Comparison of ENCODE assay signal across 10 mouse cellular contexts in the genomic region with DNA sequence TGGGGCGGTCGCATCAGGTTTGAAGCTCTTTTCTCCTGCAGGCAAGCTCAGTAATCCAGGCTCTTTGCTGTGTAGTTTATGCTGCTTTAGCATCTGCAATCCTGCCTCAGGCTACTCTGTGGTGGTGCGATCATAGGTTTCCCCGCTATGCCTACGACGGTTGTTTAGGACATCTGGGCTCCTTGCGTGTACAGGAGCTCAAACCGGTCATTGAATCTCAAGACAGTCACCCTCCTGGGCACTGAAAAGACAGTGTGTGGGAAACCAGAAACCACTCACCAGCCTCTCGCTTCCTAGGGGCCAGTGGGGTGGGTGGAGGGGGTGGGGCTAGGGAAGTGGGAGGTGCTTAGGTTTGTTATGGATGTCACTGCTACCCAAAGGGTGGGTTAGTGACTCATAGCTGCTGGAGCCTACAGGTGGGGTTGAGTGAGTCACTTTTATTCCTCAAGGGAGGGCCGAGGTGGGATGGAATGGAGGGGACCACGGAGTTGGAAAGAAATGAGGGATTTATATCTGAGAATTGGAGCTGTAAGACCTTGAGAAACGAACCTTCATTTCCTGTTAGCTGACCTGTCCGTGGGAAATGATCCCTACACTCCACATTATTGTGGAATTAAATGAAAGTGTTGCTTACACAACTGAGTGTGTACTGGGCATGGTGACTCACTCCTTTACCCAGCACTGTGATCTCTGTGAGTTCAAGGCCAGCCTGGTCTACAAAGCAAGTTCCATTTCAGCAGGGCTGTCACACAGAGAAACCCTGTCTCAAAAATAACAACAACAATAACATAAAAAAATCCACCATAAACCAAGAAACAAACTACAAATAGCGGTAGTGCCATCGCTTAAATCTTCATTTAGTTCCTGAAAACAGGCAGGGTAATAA. TPM values are rescaled to one million over a fixed set of nuclear protein-coding genes. Genes with fewer than 3 reads are reported as not detected.
A peak's percentile ranks its signal among the peaks of the same experiment; 100 is the strongest.
DNase-seq lines count a peak whose midpoint lies in the region; ATAC-seq lines count a peak whose summit lies in the region.
"Had no signal": no experiment of that assay in that cellular context is flagged by ENCODE, and none has a peak within 500 bp of the region (broad histone marks: within the 10 kb centered on the region; RNA-seq: fewer than 3 reads in every experiment).

No protein-coding gene starts in this region.

- no peak overlapping the region for H3K9ac ChIP-seq in forebrain, embryonic 14.5 days (ENCODE audit: low read length)

- H3K4me2 ChIP-seq in forebrain, embryonic 14.5 days (ENCODE audit: low read length) = no peak overlapping the region

- no peaks in the 10 kb centered on the region for H3K27me3 ChIP-seq in megakaryocyte, embryonic 14.5 days (replicated peaks)
- no peaks in the 10 kb centered on the region for H3K27me3 ChIP-seq in forebrain, embryonic 14.5 days (replicated peaks; ENCODE audit: control insufficient read depth, insufficient read depth, low read length)

- peaks cover 4% of the 10 kb centered on the region for H3K36me3 ChIP-seq in megakaryocyte, embryonic 14.5 days (replicated peaks; ENCODE audit: low read length)
- H3K36me3 ChIP-seq in forebrain, embryonic 14.5 days (ENCODE audit: control insufficient read depth, insufficient read depth, low read length) = no peaks in the 10 kb centered on the region
- H3K36me3 ChIP-seq: midbrain, embryonic 12.5 days had no signal

- no peak overlapping the region for H3K27ac ChIP-seq in forebrain, embryonic 14.5 days (ENCODE audit: low read depth, low read length)
- H3K27ac ChIP-seq: midbrain, embryonic 12.5 days had no signal

- peak; percentile 52 for DNase-seq in adrenal gland, adult 2 months
- DNase-seq in adrenal gland, adult 8-10 months = no peak
- DNase-seq in CD4-positive helper T cell, adult 2 months (ENCODE audit: low read depth, low spot score) = peak; percentile 71
- DNase-seq in c-Kit-positive CD71-negative TER-119-negative erythroid progenitor cells, embryonic 14.5 days (ENCODE audit: low read depth) = peak; percentile 65
- DNase-seq in cerebellum, adult 18-20 months = no peak
- no peak for DNase-seq in forebrain, embryonic 14.5 days (ENCODE audit: low spot score)
- DNase-seq in left cerebral cortex, adult 11 months (ENCODE audit: low spot score) = no peak

- peaks cover 84% of the 10 kb centered on the region for H3K4me1 ChIP-seq in megakaryocyte, embryonic 14.5 days
- H3K4me1 ChIP-seq in forebrain, embryonic 14.5 days (ENCODE audit: control insufficient read depth, insufficient read depth, low read length) = peaks cover 4% of the 10 kb centered on the region; the same call in 1 of the 2 replicates

- H3K4me3 ChIP-seq in megakaryocyte, embryonic 14.5 days (replicated peaks) = peak overlapping the region; percentile 93
- no peak overlapping the region for H3K4me3 ChIP-seq in forebrain, embryonic 14.5 days (ENCODE audit: low read depth, low read length)

- 58% methylated on average over 15 of the region's 15 CpGs for WGBS in forebrain, embryonic 14.5 days

- no peak for ATAC-seq in forebrain, embryonic 14.5 days

- H3K9me3 ChIP-seq in megakaryocyte, embryonic 14.5 days = no peaks in the 10 kb centered on the region
- no peaks in the 10 kb centered on the region for H3K9me3 ChIP-seq in forebrain, embryonic 14.5 days (replicated peaks; ENCODE audit: control insufficient read depth, low read length)
- H3K9me3 ChIP-seq: midbrain, embryonic 12.5 days had no signal

RNA-seq across cellular contexts. Expression of a gene that starts 44.9 kb away (rescaled TPM):
- total RNA-seq in adrenal gland, adult 2 months (2021) = under 1 TPM in 1 of 2 experiments, not detected in 1; 0.21 TPM
- 0.02 and 0.11 TPM in 2 replicates for polyA plus RNA-seq in adrenal gland, adult 2 months (2012; rRNA removed)
- total RNA-seq in adrenal gland, adult 8-10 months (2022) = under 1 TPM in 2 of 4 experiments, not detected in 2; 0.09 to 0.19 TPM
- polyA plus RNA-seq in megakaryocyte, embryonic 14.5 days (2012; ENCODE audit: insufficient read depth, low replicate concordance) = 0.39 TPM in 1 of 2 replicates, not detected in the other
- polyA plus RNA-seq in forebrain, embryonic 14.5 days (2014; fragmentation: Nextera tagmentation; extraction: Ambion mirVana) = 0.16 TPM in 1 of 2 replicates, not detected in the other
- total RNA-seq: gastrocnemius, adult 18-20 months had no signal

Comparison
In these comparisons a context has a peak if more than half of its experiments do, and no peak if none do; other contexts are left out.
1. DNase-seq: peak in adrenal gland, adult 2 months (single experiment), CD4-positive helper T cell, adult 2 months (single experiment) and c-Kit-positive CD71-negative TER-119-negative erythroid progenitor cells, embryonic 14.5 days (single experiment); none in adrenal gland, adult 8-10 months (single experiment), cerebellum, adult 18-20 months (0 of 2), forebrain, embryonic 14.5 days (single experiment) and left cerebral cortex, adult 11 months (single experiment).